Mouse (Mus musculus) CD4-positive, CD25-positive, alpha-beta regulatory T cell, adult 4 months (primary cell): ENCODE data around the gene Map1b. TPM values are rescaled to one million over a fixed set of nuclear protein-coding genes. Genes with fewer than 3 reads are reported as not detected.

Experiments
- ATAC-seq: one replicate; pipeline ENCODE4 v1.8.0; 2017
- polyA plus RNA-seq, 2 experiments: library from polyadenylated mRNA; unstranded; fragments of 100-300 nt; shearing (Covaris generic); gene quantifications; one replicate each; pipeline ENCODE4 v1.2.1; 2017

The Map1b gene
- polyA plus RNA-seq, 2 experiments from 2014 or later: 0.16 to 0.26 TPM

- no peak for ATAC-seq
Measured at GRCm38 (mm10) chr13:99444880-99445279, 71.5 kb downstream of the Map1b start.

GRCm38 (mm10) chr13:99444431-99444871 lies 71.9 kb downstream of the Map1b start:
- no peak for ATAC-seq

- no peak for ATAC-seq
Measured at GRCm38 (mm10) chr13:99443484-99444175, 72.7 kb downstream of the Map1b start.

GRCm38 (mm10) chr13:99442434-99443249 lies 73.7 kb downstream of the Map1b start:
- no peak for ATAC-seq

- ATAC-seq: no peak
Measured at GRCm38 (mm10) chr13:99441700-99442433, 74.5 kb downstream of the Map1b start.

GRCm38 (mm10) chr13:99440228-99440627 lies 76.1 kb downstream of the Map1b start:
- ATAC-seq: no peak

GRCm38 (mm10) chr13:99439357-99439756 lies 77.0 kb downstream of the Map1b start:
- ATAC-seq: no peak

- ATAC-seq: no peak
Measured at GRCm38 (mm10) chr13:99437051-99437450, 79.3 kb downstream of the Map1b start.

GRCm38 (mm10) chr13:99434494-99434893 lies 81.8 kb downstream of the Map1b start:
- no peak for ATAC-seq

- ATAC-seq: no peak
Measured at GRCm38 (mm10) chr13:99433068-99434008, 83.0 kb downstream of the Map1b start.

- ATAC-seq: no peak
Measured at GRCm38 (mm10) chr13:99423581-99423980, 92.8 kb downstream of the Map1b start.

- ATAC-seq: no peak
Measured at GRCm38 (mm10) chr13:99416601-99417000, 99.7 kb downstream of the Map1b start.

GRCm38 (mm10) chr13:99414352-99414742 lies 102.0 kb downstream of the Map1b start:
- no peak for ATAC-seq

- ATAC-seq: no peak
Measured at GRCm38 (mm10) chr13:99413481-99414351, 102.6 kb downstream of the Map1b start.

- ATAC-seq: no peak
Measured at GRCm38 (mm10) chr13:99412477-99413080, 103.8 kb downstream of the Map1b start.

- ATAC-seq: no peak
Measured at GRCm38 (mm10) chr13:99411761-99412160, 104.6 kb downstream of the Map1b start.

GRCm38 (mm10) chr13:99410611-99411515 lies 105.5 kb downstream of the Map1b start:
- ATAC-seq: no peak

GRCm38 (mm10) chr13:99409216-99409615 lies 107.1 kb downstream of the Map1b start:
- no peak for ATAC-seq

GRCm38 (mm10) chr13:99399373-99399772 lies 117.0 kb downstream of the Map1b start:
- ATAC-seq: no peak
